Mouse (Mus musculus) 416B (cell line): ENCODE results near the gene Sgsh.
A peak's percentile ranks its signal among the peaks of the same experiment; 100 is the strongest.

ENCODE experiments used
- DNase-seq: peaks from one replicate; pipeline ENCODE4 v3.0.0; 2011; ENCODE audit warnings: low read depth

Gene Sgsh

GRCm38 (mm10) chr11:119306762-119307657 lies 48.3 kb downstream of the Sgsh start:
- no peak for DNase-seq

GRCm38 (mm10) chr11:119304904-119305712 lies 50.2 kb downstream of the Sgsh start:
- peak; percentile 79 for DNase-seq

DNA sequence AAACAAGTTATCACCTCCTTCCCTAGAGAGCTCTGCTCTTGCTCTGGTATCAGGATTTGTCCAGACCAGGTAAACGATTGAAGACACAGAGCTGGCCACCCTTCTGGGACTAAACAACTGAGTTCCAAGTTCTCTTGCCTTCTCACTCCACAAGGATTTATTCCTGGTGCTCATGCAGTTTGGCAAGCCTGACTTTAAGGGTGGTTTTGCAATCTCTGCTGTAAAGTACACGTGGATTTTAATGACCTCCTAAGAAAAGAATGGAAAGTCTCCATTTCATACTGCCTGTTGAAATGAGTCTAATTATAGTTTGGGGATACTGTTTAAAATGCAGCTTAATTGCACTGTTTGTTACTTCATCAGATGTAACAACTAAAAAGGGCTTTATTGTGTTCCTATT lies 54.4 kb downstream of the Sgsh start:
- DNase-seq, result no peak

GRCm38 (mm10) chr11:119300246-119300935 lies 54.9 kb downstream of the Sgsh start:
- peak; percentile 49 for DNase-seq

DNA sequence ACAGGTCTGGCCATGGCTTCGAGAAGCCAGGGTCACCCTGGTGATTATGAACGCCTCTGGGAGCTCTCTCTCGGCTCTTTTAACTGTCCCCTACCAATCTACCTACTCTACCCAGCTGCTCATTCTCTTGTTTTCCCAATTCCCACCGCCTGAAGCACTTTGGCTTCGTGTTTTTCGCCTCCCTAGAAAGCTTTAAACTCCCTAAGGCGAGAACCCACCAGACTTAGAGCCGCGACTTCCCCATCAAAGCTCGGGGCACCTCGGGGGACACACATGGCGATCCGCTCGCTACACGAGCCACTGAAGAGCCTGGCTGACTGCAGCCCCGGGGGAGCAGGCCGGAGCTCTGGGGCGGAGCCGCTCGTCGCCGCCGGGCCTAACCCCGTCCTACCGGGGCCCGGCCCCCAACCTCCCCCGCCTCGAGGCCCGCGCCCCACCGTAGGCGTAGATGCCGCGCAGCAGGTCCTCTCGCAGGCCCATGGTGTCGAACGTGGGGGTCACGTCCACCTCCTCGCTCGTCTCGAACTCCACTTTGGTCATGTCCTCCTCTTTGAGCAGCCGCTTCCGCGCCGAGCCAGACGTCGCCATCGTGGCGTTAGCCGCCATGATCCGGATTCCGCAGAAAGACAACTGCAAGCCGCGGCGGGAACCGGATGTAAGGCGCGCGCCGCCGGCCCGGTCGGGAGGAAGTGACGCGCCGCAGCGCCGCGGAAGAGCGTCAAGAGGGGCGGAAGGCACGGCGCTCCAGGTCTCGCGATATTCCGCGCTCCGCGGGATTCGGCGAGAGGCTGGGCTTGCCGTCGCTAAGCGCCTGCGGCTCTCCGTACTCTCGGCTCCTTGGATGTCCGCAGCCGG lies 55.7 kb downstream of the Sgsh start, which contains the start of gene Eif4a3:
Eif4a3 (minus strand) TSS at position 699 of the 855 bp plus-strand sequence.
- DNase-seq, result peak; percentile 96

- DNase-seq, result no peak
These were observed 56.4 kb downstream of the Sgsh start for GRCm38 (mm10) chr11:119298917-119299316.

DNA sequence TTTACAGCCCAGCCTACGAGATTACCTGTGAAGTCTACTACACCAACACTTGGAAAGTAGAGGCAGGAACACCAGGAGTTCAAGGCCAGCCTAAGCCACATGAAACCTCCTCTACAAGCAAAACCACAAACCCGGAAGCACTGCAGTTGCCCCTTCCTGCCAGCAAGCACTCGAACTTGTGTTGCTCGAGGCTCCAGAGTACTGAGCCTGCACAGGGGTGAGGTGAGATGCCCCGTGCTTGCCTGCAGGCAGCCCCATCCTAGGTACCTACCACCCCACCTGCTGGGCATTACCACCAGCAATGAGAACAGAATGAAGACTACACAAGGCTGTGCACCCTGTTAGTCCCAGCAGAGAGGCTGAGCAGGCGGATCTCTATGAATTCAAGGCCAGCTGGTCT lies 57.3 kb downstream of the Sgsh start:
- DNase-seq, result peak; percentile 77
